Mouse (Mus musculus) R1 (cell line): Measurements from ENCODE around the gene Ercc6l2.

Experiments
- DNase-seq: peaks from one replicate; pipeline ENCODE4 v3.0.0-alpha.2; 2018; ENCODE audit warnings: low read depth, low spot score

Gene Ercc6l2

DNA sequence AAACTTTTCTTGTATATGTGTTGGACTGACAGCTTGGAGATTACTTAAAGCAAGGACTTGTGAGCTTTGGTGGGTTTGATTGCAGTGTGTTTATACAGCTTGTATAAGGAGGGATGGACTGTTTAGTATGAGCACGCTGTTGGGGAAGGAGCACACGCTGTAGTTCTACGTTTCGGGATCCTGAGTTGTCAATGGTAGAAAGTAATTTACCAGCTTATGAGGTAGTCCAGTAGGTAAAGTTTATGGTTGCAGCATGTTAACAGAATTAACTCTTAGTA is 64.8 kb downstream of the Ercc6l2 start:
- no peak for DNase-seq

DNA sequence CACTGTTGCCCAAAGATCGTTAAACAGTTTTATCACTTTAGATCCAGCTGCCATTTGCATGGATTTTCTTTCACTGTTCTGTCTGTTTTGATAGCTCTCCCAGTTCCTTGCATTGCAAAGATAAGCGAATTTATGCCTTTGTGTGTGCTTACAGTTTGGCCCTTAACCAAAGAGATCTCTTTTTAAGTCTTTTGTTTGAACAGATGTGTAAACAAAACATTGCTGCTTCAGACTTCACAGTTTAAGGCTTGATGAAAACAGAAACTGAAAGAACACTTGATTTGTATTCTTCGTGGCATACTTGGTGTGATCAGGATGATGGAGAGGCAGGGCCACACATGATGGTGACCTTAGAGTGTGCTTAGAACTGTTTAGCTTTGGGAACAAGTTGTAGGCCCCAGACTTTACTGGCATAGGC is 70.5 kb downstream of the Ercc6l2 start:
- no peak for DNase-seq

DNA sequence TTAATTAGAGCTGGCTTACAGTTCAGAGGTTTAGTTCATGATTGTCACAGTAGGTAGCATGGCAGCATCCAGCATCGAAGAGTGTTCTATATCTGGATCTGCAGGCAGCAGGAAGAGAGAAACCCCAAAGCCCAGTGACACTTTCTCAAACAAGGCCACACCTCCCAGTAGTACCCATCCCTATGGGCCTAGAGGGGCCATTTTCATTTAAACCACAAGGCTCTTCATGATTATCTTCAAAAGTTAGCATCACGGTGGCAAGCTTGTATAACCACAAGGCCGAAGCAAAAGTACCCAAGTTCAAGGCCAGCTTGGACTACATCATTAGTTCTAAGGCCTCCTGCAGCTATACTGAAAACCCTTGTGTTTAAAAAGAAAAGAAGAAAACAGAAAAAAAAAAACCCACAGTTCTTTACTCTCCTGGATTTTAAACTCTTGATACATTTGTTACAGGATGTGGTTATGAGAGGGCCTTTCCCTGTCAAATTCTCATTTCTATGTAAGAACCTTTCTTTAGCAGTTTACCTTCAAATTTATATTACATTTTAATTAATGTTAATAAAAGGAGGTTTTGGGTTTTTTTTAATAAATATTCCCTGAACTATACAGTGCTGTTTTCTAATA is 71.5 kb downstream of the Ercc6l2 start:
- DNase-seq: no peak

DNA sequence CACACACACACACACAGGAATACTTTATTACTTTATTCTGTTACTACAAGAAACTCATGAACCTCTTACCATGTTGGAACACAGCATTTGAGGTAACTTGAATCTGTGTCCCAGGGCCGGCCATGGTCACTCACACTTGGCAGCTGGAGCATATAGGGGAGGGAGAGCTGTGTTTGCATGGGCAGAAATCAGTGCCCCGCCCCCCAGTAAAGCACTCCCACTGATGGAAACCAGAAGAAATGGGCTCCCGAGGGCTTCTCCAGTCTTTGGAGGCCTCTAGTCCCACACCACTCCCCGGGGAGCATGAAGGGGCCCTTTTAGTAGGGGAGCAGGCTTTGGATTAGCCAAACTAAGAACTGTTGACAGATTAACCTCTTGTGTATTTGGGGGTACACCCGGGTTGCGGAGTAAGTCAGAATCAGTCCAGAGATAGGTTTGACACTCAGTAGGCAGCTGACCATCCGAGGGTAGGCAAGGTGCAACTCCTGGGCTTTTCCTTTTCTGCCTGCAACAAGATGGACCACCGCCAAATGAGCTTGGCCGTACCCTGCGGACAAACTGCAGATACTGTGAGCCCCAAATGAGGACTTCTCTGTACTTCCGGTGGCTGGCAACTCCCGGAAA is 85.8 kb downstream of the Ercc6l2 start:
- DNase-seq: no peak

DNA sequence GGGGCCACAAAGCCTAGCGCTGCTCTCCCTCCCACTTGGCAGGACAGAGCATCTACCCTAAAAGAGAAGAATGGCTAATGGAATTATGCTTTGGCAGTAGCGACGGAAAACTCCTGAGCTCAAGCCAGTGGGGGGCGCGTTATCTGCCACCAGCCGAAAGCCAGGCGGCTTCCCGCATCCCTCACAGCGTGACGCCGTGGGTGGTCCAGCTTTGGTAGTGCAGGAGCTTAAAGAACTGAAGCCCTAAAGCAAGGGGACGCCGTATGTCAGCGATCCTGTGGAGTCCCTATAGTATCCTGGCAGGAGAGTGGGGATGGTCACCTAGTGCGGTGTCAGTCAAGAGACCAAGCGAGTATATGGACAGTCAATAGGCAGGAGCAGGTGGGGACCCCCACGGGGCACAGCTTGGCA is 86.3 kb downstream of the Ercc6l2 start:
- DNase-seq: peak; percentile 28

DNA sequence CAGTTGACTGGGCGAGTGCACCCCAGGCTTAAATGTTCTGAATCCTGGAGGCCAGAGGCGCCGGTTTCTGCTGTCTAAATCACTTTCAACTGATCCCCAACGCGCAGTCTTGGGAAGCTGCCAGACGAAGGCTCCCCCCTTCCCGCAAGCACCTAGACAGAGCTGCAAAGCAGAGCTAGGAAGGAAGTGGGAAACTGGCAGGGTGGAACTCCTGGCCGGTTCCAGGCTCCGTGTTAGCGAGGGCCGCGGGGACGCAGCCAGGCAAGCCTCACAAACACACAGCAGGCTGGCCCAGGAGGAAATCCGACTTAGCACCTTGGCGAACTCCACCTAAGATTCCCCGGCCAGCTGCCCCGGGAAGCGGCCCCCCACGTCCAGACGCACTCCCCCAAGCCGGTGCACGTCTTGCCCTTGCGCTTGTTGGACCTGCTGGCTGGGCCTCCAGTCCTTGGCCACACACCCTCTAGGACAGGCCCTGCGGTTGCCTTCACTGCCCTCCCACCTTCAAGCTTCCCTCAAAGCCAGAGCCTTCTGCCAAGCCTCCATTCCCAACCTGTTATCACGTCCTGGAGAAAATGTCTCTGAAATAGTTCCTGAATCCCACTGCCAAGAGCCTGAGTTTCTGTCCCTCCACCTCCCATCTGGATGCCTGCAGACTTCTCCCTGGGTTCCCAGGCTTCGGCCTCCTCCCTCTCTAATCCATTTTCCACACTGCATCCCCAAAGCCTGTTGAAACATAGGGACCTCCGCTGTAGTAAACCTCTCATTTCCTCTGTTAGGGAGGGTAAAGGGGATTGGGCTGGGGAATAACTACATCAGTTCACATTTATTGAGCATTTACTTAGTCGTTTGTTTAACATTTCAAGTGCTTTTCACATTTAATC is 86.9 kb downstream of the Ercc6l2 start:
- peak; percentile 10 for DNase-seq

DNA sequence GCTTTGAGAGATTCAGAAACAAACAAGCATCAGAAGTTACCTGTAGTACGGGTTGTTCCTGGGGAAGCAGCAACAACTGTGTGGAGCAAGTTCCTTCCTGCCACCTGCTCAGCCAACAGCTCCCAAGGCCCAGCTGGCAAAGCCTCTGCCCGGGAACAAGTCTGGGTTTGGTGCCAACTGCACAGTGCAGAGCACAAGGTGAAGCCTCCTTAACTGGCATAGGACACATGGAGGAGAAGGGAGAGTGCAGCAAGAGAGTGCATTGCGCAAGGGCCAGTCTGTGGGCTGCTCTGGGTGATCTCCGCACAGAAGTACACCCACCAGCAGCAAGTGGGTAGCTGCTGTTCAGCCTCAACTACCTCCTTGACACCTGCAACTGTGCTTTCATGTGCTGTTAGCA is 91.5 kb downstream of the Ercc6l2 start:
- DNase-seq: no peak

DNA sequence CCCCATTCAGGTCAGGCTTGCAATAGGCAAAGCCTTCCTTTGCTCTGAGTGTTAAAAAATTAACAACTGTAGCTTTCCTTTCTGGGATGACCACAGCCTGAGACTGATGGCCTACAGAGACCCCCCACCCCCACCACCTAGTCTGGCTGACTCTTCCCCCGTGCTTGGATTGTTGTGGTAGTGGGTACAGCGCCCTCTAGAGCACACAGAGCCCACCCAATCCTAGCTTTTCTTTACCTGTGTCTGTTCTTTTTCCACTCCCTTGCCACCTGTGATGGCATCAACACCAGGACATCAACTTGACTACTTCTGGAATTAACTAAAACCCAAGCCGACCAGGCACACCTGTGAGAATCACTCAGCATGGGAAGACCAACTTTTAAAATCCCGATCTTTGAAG is 92.4 kb downstream of the Ercc6l2 start:
- DNase-seq: no peak

DNA sequence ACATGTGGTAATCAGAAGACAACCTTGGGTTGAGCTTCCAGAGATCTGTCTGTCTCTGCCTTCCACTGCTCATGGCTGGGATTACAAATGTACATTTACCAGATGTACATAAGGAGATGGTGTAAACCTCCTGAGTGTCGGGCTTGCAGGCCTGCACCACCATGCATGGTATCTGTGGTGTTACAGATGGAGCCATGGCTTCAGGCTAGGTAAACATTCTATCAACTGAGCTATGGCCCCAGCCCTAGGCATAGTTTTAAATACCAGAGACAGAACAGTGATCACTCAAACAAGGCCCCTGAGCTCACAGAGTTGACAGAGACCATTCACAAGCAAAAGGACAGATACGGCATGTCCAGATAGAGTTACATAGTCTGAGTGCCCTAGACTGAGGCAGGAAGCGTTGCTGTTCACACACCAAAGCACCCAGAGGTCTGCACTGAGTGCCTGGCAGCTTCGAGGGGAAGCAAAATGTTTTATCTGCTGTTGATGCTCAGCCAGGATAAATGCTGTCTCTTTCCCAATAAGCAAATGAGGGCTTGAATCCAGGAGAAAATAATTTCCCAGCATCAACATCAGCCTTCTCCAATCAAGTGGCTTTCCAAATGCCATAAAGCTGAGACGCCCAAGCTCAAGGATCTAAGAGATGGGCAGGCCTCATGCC is 95.2 kb downstream of the Ercc6l2 start:
- DNase-seq: no peak

DNA sequence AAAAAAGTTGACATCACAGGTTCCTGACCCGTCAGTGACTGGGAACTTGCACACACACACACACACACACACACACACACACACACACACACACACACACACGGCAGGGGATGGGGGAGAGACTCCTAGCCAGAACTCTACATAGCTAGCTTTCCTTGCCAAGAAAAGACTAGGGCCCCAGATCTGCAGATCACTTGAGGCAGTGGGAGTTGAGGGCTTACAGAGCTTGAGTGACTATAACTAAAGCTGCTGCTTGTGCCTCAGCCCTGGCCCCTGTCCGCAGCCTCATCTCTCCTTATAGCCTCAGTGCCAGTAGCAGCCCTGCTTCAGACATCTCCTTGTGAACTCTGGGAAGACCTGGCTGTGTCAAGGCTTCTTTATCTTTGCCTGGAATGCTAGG is 96.6 kb downstream of the Ercc6l2 start:
- DNase-seq: no peak

DNA sequence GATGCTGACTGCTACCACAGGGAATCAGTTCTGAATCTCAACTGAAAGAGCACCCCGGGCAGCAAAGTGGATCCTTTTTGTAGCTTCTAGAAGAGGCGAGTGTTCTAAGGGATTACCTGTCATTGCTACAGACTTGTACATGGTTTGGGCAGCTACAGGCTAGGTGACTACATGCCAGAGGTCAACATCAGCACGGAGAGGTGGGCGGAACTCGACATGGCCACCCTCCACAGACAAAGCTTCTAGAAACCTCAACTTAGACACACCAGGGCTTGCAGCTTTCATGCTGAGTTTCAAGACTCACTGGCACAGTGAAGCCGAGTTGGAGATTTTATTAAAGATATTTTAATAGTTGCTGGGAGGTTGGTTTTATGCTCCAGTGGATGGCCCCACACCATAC is 98.1 kb downstream of the Ercc6l2 start:
- no peak for DNase-seq

DNA sequence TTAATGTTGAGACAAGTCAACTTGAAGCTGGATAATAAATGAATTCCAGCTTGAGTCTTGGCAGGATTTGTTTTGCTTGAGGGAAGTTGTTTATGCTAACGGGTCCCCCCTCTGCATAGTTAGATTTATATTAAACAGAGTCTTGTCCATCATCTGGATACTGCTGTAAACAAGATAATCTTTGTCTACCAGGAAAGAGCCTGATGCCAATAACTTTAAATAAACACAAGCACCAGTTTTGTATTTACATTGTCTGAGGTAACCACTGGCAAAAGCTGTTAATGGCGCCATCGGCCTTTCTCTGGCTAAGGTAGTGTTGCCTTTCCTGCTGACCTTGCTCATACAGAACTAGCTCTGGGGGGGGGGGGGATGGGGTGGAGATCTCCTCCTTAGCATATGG is 100.1 kb downstream of the Ercc6l2 start:
- no peak for DNase-seq

DNA sequence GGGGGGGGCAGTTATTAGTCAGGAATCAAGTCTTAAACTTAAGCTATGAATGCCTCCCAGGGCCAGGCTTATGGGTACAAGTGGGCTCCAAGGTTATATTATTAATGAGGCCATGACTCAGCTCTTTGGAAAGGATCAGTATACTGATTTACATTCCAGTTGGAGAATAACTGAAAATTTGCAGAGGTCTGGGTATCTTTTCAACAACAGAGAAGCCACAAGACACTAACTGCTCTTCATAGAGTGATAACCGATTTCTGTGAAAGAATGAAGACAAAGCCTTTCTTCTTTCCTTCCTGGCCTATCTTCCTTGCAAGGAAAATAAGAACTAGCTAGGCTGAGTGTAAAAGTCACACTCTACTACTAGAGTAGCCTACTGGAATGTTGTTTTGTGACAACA is 100.6 kb downstream of the Ercc6l2 start:
- no peak for DNase-seq

DNA sequence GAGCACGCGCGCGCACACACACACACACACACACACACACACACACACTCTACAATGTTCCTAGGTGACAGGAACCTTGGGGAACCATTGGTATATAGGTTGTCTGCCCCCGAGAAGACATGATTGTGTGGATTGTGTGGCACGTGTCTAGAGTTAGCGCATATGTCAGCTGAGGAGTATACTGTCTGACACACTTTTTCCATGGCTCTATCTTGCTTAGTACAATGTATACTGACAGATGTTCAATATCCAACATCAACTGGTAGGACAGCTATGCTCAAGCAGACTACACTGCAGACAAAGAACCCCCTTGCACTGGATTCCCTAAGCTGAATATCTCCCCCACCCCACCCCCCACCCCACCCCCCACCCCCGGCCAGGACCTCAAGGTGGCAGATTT is 101.5 kb downstream of the Ercc6l2 start:
- DNase-seq: no peak

DNA sequence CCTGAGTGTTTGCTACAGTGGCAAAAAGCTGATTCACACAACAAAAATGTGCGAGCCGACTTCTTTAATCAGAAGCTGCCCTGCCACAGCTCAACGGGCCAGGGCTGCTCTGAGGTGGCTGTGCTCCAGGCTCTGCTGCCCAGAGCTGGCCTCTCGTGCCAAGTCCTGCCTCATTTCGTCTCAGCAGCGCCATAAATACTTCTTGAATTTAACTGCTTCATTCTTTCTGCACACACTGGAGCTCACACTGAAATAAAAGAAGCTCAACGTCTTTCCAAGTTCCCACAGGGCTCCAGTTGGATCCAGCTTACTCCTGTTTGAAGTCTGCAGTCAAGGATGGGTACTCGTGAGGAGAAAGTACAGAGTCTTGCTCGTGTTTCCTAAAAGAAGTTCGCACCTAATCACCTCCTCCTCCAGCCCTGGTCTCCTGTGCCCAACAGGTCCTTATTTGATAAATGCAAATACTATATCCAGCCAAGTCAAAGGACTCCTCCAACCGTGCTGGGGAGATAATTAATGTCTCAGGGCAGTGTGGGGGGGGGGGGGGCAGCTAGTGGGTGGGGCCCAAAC is 102.2 kb downstream of the Ercc6l2 start:
- DNase-seq: peak; percentile 19

DNA sequence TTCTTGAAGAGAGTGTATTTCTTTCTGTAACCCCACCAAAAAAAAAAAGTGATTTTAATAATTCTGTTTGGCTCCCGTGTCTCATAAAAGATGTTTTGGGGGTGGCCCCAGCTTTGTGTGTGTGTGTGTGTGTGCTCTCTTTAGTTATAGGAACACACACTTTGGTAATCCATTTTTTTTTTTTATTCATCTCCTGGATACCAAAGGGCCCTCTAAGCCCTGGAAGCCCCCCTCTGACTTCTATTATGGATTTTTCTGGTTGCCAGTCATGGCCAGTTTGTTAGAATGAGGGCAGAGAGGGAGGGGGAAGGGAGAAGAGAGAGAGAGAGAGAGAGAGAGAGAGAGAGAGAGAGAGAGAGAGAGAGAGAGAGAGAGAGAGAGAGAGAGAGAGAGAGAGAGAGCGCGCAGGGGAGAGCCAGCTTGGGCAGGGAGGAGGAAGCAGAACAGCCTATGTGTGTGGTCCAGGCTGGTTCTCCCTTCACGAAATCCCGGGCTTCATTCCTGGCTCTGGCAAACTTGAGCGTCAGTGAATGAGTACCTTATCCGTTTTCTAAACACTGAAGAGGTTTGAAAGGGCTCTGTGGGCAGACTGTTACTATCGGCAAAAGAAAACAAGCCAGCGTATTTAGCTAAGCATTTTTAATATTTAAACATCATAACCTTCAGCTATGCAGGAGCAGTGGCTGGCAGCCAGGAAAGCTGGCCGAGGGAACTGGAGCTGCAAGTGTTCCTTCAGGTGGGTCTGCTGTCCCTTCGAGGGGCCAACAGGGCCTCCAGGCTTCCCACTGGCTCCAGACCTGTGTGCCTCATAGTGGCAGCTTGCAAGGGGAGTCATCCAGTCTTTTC is 103.0 kb downstream of the Ercc6l2 start:
- DNase-seq: no peak

DNA sequence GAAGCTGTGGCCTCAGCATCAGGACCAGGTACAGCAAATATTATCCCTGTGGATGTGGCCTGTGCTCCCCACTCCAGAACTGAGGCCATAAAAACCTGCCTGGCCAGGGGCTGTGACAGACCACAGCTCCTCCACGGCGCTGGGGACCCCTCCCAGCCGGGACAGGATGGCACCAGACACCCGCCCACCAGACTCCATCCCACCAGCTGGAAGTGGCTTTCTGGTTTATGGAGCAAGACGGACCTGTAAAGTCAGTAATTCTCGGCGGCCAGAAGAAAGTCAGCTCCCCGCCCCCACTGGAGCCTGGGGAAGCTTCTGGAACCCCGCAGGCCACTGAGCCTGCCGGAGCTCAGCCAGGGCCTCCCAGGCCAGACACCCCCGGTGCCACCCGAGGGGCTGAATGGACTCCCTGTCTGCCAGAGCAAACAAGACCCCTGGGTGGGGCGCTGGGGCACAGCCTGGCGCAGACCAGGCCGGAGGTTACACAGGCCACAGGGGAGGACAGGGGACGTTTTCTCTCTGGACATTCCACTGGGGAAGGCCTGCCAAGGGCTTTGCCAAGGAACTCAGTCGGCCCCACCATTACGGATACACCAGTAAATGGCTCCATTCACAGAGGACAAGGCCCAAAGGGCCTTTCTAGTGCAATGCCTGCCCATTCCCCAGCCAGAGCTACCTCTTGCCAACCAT is 103.8 kb downstream of the Ercc6l2 start:
- DNase-seq: no peak

DNA sequence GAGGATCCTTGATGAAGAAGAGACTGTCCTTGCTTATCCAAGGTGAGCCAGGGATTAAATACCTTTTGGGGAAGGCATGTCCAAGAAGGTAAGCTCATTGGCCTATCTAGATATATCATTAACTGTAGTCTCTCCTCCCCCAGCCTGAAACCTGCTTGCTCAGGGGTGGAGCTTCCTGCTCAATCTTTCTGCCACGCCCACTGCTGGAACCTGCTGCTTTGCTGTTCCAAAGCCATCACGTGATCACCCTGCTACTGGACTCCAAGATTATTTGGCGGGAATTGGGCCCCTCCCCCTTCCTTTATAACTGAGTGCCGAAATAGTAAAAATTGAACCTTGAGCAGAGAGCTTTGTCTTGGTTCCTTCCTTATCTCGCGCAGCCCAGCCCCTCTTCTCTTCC is 109.0 kb downstream of the Ercc6l2 start:
- peak; percentile 17 for DNase-seq

DNA sequence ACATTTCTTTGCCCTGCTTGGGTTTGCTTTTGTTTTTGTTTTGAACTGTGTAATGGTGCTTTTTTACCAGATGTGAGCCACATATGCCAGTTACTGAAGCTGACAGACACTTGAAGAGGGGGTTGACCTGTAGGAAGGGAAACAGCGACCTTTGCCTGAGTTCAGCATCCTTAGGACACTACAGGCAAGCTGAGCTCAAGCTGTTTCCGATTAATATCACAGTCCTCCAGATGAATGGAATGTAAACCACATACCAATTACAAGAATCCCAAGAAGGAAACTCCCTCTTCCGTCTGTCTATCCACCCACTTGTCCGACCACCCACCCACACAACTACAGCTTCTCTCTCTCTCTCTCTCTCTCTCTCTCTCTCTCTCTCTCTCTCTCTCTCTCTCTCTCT is 112.3 kb downstream of the Ercc6l2 start:
- DNase-seq: peak; percentile 83

DNA sequence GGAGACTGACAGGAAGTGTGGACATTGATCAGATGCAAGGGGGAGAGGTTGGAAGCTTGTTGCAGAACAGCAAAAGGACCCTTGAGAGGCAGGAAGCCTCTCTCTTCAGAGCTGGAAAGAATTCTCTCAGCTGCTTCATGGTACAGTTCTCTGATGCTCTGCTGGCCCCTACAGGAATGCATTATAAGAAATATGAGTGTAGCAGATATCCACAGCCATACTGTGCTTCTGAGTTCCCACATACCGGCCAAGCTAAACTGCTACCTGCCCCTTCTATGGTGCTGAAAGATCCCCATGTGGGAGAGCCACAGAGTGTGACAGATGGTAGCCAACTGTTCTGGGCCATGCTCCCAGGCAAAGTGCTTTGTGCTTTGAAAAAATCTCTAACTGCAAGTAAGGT is 114.3 kb downstream of the Ercc6l2 start:
- no peak for DNase-seq
